Mouse (Mus musculus) spleen, embryonic (tissue): Measurements from ENCODE around the gene Irx1.

Experiments used
- CTCF ChIA-PET: fragments of 350-600 bp; sonication (Branson Sonifier 250); formaldehyde crosslinking; loops from one replicate; lab custom pipeline; 2022; lab: Charles Lee

Irx1 gene

DNA sequence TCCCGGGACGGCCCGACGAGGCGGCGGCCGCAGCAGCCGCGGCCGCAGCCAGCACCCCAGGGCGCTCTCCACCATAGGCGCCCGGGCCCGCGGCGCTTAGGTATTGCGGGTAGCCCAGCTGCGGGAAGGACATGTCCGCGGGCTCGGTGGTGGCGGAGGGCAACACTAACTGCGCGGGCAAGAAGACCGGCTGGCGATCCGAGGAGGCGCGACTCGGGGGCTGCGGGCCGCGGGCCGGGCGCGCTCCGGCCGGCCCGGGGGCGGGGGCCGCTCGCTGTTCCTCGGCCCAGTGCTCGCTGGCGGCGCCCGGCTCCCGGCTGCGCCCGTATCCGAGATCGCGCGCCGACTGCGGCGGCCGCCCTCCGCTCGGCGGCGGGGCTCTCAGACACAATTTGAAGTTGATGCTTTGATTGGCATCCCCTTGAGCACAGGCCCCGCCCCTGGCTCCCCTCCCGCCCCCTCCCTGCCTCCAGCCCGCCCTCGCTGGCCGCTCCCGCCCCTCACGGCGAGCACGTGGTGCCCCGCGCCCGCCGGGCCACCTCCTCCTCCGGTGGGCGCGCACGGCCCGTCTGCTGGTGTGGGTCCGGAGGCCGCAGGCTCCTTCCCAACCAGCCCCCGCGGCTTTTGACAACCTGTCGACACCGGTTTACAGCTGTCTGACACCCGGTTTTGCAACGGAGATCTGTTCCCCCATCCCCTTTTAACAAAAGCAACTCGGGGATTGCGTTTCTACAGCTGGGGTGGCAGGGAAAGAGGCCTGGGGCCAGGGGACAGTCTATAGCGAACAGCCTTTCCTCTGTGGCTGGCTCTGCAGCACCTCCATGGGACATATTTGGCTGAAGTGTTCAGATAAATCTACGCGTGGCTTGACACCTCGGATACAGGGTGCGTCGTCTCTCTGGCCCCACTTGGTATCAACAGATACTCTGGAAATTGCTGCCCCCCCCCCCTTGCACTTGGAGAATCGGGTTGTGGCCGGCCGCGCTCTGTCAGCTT, at the start of gene Irx1:
Irx1 (minus strand) TSS at position 368 of the 996 bp plus-strand sequence.
- CTCF ChIA-PET, result no interaction called here

DNA sequence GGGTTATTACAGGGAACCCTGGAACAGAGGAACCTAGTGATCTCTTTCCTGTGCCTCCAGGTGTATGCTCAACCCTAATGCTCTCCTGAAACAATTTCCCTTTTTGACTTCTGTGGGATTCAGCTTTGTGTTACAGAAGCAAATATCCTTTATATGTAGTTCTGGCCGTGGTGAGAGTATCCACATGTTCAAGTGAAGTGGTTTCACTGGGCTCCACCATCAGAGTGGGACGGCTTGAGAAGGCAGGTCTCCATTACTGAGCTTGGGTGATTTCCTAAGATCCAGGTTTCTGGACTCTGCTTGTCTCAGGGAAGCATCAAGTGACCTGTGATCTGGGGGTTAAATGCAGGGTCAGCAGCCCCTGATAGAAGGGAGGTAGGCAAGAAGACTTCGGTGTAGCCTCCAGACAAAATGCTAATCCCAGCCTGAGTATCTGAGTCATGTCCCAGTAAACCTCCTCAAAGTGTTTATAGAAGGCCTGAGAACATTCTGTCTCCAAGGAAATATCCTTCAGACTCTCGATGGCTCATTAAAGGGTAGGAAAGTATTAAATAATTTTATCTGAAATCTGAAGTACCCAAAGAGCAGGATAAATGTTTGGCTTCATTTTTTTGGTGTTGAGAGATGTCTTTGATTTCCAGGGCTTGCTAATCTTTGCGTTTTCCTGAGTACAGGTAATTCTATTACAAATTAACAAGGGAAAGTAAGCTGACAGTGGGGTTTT, 16.6 kb upstream of the Irx1 start:
- CTCF ChIA-PET, result no interaction called here

DNA sequence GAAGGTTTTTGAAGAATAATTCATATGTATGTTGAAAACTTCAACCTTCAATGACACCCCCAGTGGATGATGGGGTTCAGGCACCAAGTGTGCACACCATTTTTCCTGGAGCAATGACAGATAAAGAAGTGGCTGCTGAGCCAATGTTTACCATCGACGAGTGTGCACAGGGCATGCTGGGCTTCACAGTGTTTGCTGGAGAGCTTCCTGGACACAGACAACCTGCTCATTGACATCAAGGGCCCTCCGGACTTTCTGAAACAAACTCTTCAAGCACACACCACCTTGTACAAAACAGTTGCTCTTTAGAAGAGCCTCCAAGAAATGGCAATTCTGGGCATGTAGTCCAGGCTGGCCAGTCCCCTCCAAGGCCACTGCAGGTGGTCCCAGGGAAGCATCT, 12.2 kb upstream of the Irx1 start:
- CTCF ChIA-PET, result no interaction called here

DNA sequence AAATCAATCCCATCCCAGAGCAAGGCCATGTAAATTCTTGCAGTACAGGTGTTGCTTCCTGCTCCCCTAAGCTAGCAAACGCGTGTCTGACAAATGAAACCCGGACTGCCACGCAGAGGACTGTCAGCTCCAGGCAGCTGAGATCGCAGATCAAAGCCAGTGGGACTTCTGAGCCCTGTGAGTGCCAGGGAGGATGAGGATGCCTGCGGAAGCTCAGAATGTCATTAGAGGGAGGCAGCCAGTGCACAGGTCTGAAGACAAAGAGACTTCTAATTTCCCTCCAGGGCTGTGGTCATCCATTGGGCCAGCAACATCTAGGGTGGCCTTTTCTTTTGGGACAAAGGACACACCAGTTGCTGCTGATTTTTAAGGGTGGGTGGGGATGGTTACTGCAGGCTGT, 4.8 kb upstream of the Irx1 start:
- CTCF ChIA-PET, result no interaction called here

DNA sequence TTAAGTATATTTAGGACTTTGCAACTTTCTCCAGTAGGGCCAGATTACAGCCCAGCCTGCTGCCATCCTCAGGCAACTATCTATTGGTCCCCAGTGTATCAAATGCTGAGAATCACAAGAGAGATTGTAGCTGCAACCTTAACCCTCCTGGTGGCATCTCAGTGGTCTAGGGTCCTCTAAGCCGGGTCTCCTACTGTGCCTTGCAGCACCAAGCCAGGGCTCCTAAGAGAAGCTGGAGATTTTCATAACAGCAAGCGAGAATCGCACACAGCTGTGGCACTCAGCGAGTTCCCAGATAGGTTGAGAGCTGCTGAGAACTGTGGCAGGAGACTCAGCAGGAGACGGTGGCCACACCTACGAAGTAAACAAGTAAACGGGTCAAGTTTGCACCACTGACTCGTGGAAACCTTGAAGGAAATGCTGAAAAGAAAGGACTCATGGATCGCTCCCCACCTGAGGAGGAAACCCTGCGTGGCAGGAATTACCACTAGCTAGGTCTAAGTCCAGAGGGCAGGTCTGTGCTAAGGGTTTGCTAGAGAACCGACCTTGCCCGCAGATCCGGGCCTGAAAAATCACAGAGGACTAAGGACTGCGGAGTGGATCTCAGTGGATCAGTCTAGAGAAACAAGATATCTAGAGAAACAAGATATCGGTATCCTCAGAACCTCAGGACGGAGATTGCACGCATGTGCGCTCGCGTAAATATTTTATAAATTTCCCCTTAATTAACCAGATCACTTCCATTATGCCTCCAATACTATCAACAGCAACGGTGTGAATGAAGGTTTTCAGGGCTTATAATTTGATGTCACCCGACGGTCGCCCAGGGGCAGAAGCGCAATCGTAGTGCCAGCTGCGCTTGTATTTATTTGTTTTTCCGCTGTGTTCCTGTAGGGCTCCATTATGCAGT, 4.1 kb upstream of the Irx1 start:
- CTCF ChIA-PET, result no interaction called here

DNA sequence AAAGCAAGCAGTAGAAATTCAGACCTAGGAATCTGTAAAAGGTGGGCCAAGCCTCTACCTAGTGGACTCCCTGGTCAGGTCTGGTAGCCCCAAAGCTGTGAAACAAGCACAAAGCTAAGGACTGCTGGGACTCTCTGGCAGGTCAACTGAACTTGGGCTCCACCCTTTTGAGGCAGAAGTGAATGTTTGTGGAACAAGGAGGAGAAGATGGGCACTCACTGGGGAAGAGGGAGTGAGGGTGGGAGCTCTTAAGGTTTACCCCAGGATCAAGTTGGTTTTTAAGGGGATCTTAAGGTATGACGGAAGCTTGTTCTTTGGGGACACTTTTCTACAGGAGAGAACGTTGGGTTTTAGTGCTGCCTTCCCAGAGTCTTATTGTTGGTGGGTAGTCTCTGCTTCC, 3.1 kb upstream of the Irx1 start:
- CTCF ChIA-PET, result no interaction called here

DNA sequence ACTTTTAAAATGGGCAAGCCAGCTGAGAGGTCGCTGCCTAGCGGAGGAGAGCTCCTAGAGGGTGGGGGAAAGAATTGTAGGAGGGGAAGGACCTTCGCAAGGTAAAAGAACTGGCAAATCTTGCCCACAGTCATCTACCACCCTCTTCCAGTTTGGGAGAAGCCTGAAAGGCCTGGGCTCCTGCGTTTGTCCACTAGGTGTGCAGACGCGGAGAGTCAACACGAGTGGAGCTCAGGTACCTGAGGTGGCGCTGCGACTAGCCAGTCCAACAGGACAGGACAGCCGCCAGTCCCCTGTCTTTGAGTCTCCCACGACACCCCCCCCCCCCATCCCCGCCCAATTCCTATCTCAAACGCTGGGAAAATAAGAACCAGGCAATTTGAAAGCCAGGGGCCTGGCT, 843 bp upstream of the Irx1 start:
- CTCF ChIA-PET, result no interaction called here

DNA sequence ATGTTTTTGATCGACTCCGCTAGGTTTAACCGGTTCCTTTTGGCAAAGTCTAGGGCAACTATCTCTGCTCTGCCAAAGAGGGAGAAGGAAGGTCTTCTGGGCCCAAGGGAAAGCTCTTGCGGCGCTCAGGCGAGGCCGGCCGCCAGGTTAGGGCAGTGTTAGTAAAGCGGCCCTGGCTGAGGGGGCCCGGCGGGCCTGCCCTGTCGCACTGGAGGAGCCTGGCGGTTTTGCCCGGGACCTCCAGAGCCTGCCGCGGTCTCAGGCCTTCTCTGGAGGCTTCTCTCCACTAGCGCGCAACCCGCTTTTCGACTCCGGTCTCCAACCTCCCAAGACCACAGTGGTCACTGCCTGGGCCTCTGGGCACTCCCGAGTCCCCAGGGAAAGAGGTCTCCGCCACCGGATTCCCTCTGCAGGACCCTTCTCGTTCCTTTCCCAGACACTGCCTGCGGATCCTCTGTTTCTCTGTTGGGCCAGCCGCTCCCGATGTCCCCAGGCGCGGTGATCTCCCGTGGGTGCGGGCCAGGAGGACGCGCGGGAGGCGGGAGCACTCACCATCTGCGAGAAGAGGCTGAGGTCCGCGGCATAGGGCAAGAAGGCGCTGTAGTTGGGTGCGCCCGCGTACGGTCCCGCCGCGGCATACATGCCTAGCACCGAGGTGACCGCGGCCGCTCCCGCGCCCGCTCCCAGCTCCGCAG, 715 bp downstream of the Irx1 start:
- CTCF ChIA-PET, result no interaction called here

DNA sequence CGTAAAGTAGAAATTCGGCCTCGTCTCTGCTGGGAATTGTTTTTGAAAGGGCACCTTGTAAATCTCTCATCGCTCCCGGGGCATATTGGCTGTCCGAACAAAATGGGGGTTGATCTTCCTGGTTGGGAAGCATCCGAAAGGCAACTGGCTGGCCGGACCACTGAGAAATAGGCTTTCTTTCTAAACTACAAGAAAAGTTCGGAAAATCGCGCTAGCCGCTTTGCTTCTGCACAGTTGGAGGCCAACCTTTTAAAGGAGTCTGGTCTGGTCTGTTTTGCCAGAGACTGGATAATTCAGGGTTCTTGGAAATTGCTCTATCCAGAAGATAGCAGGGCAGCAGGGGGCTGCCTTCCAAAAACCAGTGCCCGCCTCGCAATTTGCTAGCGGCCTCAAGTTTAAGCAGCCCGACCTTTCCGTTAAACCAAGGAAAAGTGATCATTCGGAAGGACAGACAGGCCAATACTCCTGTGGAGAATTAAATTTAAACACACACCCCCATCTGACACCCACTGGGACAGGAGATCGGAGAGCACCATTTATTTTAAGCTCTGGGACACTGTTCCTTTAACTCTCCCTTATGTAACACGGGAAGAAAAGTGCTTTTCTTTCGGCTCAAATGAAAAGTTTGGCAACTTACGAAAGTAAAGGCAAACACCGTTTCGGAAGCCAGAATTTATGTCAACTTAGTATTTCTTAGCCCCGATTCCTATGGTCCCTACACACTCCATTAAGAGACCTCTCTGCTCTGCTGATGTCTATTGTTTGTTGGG, 1.4 kb downstream of the Irx1 start:
- CTCF ChIA-PET, result no interaction called here

DNA sequence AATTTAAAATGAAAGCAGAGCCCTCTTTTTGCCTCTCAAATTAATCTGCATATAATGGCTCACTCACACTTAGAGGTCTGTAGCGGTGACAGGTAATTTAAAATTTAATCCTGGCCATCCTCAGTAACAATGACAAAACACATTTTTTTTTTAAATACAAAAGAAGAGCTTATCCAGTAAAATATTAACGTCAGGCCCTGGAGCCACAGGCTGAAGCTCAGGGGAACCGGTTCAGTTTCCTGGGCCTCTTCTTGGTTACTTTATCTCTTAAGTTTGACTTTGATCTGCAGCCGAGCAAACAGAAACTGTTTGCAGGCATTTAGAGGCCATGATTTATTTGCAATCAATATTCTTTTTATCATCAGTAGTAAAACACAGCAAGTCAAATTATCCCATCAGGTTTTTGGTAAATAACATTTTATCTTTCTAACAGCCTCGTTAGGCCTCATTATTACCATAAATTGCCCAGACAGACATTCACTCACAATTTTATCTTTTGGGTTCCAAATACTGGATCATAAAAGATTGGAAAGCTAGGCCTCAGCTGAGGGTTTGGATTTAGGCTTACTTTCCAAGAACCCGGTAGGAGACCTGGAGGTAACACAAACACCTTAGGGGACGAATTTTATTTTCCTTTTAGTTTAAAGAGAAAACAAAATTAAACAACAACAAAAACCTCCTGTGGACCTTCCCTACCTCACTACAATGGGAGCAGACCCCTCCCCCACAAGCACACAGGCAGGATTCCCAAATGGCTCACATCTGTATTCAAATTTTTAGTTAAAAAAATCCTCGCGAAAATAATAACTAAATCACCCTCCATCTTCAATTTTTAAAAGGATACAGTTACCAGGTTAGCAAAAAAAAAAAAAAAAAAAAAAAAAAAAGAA, 2.4 kb downstream of the Irx1 start:
- CTCF ChIA-PET, result no interaction called here

DNA sequence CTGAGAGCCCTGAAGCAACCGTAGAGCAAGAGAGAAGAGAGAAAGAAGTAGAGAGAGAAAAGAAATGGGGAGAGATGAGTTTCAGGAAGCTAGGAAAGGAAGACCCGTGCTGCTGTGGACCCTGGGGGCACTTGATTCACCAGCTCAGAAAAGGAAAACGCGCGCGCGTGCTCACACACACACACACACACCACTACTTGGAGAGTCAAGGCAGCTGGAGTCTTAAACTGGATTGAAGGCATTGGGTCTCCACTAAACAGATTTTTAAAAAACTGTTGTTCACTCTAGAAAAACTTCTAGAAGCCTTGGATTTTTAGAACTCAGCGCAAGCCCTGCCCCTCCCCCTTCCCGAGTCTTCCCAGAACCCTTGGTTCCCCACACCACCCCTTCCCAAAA, 3.2 kb downstream of the Irx1 start:
- CTCF ChIA-PET, result no interaction called here

DNA sequence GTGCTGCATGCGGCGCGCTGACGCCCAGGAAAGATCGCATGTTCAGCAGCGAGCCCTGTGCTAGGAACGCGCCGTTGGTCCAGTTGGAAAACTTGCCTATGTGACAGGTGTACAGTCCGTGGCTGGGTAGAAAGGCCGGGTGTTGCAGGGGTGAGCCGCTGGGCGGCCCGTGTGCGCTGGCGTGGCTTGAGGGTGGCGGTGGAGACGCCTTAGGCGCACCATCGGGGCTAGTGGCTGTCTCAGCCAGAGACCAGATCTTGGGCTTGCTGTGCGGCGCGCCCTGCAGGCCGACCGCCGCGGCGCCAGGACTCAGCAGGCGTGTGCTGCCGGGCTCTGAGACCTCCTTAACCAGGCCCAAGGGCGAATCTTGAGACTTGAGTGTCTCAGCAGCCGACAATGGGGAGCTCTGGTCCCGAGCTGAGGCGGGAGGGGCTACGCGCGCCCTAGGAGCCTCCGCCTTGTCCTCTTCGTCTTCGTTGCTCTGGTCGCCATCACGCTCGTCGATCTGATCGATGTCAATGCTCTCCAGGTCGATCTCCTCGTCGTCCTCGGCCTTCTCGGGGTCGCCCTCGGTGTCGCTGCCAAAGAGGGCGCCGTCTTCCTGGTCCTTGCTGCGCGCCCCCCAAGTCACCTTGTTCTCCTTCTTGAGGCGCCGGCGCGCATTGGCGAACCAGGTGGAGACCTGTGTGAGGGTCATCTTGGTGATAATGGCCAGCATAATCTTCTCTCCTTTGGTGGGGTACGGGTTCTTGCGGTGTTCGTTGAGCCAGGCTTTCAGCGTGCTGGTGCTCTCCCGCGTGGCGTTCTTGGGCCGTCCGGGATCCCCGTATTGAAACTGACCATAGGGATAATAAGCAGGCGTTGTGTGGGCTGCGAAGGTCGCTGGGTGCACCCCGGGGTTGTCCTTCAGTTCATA, 3.9 kb downstream of the Irx1 start:
- CTCF ChIA-PET, result no interaction called here

DNA sequence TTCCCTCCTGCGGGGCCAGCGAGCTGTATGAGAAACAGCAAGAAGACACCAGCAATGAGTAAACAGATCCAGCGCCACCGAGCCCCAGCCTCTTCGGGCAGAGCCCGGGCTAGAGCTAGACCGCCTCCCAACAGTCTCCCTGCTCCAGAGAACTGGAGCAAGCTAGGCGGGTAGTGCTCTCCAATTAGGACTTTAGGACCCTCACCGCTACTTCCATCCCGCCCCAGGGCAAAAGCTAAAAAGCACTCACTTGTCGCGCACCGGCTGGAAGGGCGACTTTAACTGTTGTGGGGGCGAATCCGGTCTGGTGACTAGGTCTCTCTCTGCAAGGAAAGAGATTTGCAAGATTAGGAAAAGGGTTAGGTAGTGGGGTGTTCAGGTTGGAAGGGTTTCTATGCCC, 4.9 kb downstream of the Irx1 start:
- CTCF ChIA-PET, result no interaction called here

DNA sequence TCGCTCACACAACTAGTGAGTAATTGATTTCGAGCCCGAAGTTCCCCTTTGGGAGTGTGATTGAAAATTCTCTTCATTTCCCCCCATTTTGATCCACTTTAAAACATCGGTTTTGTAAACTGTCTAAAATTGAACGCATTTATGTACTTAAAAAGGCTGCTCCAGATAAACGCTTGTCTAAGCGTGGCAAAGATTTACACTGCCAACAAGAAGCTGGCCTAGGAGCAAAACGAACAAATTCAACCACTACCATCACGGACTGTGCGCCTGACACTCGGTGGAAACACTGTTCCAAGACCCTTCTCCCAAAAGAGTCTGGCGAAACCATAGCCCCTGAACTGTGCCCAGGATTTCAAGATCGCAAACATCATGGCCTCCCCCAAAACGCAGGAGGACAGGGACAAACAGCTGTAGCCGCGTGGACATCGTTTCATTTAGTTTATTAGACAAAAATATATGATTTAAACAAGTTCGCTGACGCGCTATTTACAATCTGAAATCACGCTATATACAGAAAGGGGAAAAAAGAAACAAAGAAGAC, 5.6 kb downstream of the Irx1 start:
- CTCF ChIA-PET, result no interaction called here

DNA sequence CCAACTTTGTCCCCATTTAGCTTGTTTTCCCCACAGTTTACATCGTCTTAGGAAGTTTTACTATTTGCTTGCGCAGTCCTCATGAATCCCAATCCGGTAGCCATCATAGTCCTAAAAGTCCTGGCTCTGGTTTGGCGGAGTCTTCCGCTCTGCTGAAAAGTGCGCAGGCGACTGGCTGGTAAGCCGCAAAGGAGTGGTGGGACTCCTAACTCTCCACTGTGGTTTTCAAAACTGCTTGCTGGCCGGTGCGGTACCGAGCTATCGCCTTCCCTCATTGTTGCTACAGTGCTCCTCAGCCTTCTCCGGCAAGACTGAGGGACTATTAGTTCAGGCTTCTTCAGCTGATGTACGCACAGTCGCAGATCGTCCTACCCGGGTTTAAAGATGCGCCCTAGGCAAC, 6.4 kb downstream of the Irx1 start:
- CTCF ChIA-PET, result no interaction called here

DNA sequence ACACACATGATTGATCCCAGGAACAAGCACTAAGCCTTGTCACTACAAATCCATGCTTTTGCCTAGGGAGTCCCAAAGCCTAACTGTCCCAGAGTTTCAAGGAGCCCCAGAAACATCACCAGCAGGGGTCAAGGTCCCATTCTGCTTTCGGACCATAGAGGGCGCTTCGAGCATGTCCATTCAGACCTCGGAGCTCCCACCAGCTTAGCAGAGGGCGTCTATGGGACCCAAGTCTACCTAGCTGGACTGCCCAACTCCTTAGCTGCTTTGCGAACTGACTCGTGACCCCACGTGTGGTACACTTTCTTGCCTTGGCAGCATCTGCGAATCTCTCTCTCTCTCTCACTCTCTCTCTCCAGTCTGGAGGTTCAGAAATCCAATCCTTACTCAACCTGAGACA, 7.0 kb downstream of the Irx1 start:
- CTCF ChIA-PET, result no interaction called here

DNA sequence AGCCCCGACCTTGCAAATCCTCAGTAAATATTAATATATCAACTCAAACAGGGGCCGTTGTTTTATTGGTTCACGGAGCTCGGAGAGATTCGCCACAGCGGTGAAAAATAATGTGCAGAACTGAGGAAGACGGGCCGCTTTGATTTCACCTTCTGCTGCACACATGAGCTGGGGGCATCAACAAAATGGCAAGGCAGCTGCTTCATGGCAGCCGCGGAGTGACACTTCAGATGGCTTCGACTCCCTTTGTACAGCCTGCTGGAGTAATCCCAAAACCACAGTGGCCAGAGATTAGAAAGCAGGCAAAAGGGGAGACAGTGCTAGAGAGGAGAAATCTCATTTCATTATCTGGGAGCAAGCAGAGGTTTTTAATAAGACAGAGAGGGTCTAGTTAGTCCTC, 11.6 kb downstream of the Irx1 start:
- CTCF ChIA-PET, result no interaction called here

DNA sequence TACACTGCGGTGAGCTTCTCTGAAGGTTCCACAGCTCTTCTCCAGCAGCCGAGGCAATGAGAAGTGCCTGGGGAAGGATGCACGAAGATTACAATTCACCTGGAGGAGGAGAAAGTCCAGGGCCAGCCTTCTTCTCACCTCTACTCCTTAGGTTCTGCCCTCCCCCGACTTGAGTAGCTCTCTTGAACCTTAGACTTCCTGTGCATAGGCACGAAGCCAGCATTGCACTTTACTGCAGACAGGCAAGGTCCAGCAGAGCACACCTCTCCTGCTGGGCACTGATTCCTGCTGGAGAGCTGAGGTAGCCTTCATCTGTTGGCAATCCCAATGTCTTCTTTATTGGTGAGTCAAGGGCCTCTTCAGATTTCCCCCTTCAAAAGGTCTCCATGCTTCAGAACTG, 13.7 kb downstream of the Irx1 start:
- CTCF ChIA-PET, result no interaction called here
